Mouse (Mus musculus): ENCODE data around the gene Eef1g. TPM values are rescaled to one million over a fixed set of nuclear protein-coding genes. Genes with fewer than 3 reads are reported as not detected.

Eef1g gene
- polyA plus RNA-seq, 2 experiments from 2014 or later: 667 to 787 TPM

GRCm38 (mm10) chr19:9027795-9028194, 61.0 kb downstream of the Eef1g start:
- no peak for ATAC-seq

Other genes starting within 250 kb of the Eef1g start
- 10 to 100 TPM; 63.7 to 85.1 TPM for gene Slc3a2, start 243.7 kb upstream of the Eef1g start, polyA plus RNA-seq (2017; shearing (Covaris generic))
- 10 to 100 TPM; 72.5 to 92.2 TPM for gene Wdr74, start 231.2 kb upstream of the Eef1g start, polyA plus RNA-seq (2017; shearing (Covaris generic))
- under 1 TPM in 1 of 2 experiments, not detected in 1; 0.75 TPM for gene 1700092M07Rik, start 226.3 kb upstream of the Eef1g start, polyA plus RNA-seq (2017; shearing (Covaris generic))
- 100 to 1,000 TPM; 132 to 165 TPM for gene Stx5a, start 225.6 kb upstream of the Eef1g start, polyA plus RNA-seq (2017; shearing (Covaris generic))
- 100 to 1,000 TPM; 163 to 188 TPM for gene Nxf1, start 210.0 kb upstream of the Eef1g start, polyA plus RNA-seq (2017; shearing (Covaris generic))
- 100 to 1,000 TPM; 117 to 124 TPM for gene Tmem223, start 196.0 kb upstream of the Eef1g start, polyA plus RNA-seq (2017; shearing (Covaris generic))
- 100 to 1,000 TPM in 1 of 2 experiments, 10 to 100 TPM in 1; 85.6 to 101 TPM for gene Tmem179b, start 192.6 kb upstream of the Eef1g start, polyA plus RNA-seq (2017; shearing (Covaris generic))
- gene Taf6l, start 180.6 kb upstream of the Eef1g start, polyA plus RNA-seq (2017; shearing (Covaris generic)): 1 to 10 TPM; 5.4 to 6.5 TPM
- gene Polr2g, start 168.5 kb upstream of the Eef1g start, polyA plus RNA-seq (2017; shearing (Covaris generic)): 100 to 1,000 TPM; 181 to 198 TPM
- gene Zbtb3, start 164.5 kb upstream of the Eef1g start, polyA plus RNA-seq (2017; shearing (Covaris generic)): 1 to 10 TPM; 2.1 to 4.7 TPM
- 10 to 100 TPM; 41.6 to 59.0 TPM for gene Ttc9c, start 147.7 kb upstream of the Eef1g start, polyA plus RNA-seq (2017; shearing (Covaris generic))
- 1 to 10 TPM; 4.2 to 6.9 TPM for gene Hnrnpul2, start 147.0 kb upstream of the Eef1g start, polyA plus RNA-seq (2017; shearing (Covaris generic))
- not detected for gene AC129217.1, start 137.3 kb upstream of the Eef1g start, polyA plus RNA-seq (2017; shearing (Covaris generic))
- 10 to 100 TPM; 86.8 to 98.9 TPM for gene Bscl2, start 129.6 kb upstream of the Eef1g start, polyA plus RNA-seq (2017; shearing (Covaris generic))
- gene Gng3, start 127.8 kb upstream of the Eef1g start, polyA plus RNA-seq (2017; shearing (Covaris generic)): 1 to 10 TPM in 1 of 2 experiments, under 1 TPM in 1; 0.91 to 1.4 TPM
- gene Lrrn4cl, start 116.3 kb upstream of the Eef1g start, polyA plus RNA-seq (2017; shearing (Covaris generic)): not detected
- 10 to 100 TPM; 65.0 to 70.2 TPM for gene Ubxn1, start 95.5 kb upstream of the Eef1g start, polyA plus RNA-seq (2017; shearing (Covaris generic))
- gene Uqcc3, start 86.1 kb upstream of the Eef1g start, polyA plus RNA-seq (2017; shearing (Covaris generic)): 10 to 100 TPM; 80.7 to 88.3 TPM
- 10 to 100 TPM; 58.1 to 77.2 TPM for gene Lbhd1, start 83.3 kb upstream of the Eef1g start, polyA plus RNA-seq (2017; shearing (Covaris generic))
- not detected for gene Gm49403, start 83.1 kb upstream of the Eef1g start, polyA plus RNA-seq (2017; shearing (Covaris generic))
- 100 to 1,000 TPM; 102 to 103 TPM for gene 1810009A15Rik, start 78.2 kb upstream of the Eef1g start, polyA plus RNA-seq (2017; shearing (Covaris generic))
- gene Gm49416, start 78.1 kb upstream of the Eef1g start, polyA plus RNA-seq (2017; shearing (Covaris generic)): not detected
- gene Ints5, start 74.0 kb upstream of the Eef1g start, polyA plus RNA-seq (2017; shearing (Covaris generic)): 10 to 100 TPM in 1 of 2 experiments, 1 to 10 TPM in 1; 8.7 to 12.2 TPM
- 10 to 100 TPM; 50.2 to 83.9 TPM for gene Ganab, start 69.0 kb upstream of the Eef1g start, polyA plus RNA-seq (2017; shearing (Covaris generic))
- gene B3gat3, start 46.7 kb upstream of the Eef1g start, polyA plus RNA-seq (2017; shearing (Covaris generic)): 10 to 100 TPM; 18.4 to 19.6 TPM
- gene Rom1, start 37.7 kb upstream of the Eef1g start, polyA plus RNA-seq (2017; shearing (Covaris generic)): 1 to 10 TPM; 5.1 to 9.2 TPM
- gene Eml3, start 37.5 kb upstream of the Eef1g start, polyA plus RNA-seq (2017; shearing (Covaris generic)): 10 to 100 TPM; 18.7 to 24.9 TPM
- gene Mta2, start 25.2 kb upstream of the Eef1g start, polyA plus RNA-seq (2017; shearing (Covaris generic)): 100 to 1,000 TPM in 1 of 2 experiments, 10 to 100 TPM in 1; 81.7 to 126 TPM
- 10 to 100 TPM; 30.3 to 67.9 TPM for gene Tut1, start 13.2 kb upstream of the Eef1g start, polyA plus RNA-seq (2017; shearing (Covaris generic))
- 10 to 100 TPM; 45.2 to 48.9 TPM for gene Ahnak, start 22.2 kb downstream of the Eef1g start, polyA plus RNA-seq (2017; shearing (Covaris generic))
- gene Scgb1a1, start 120.9 kb downstream of the Eef1g start, polyA plus RNA-seq (2017; shearing (Covaris generic)): not detected
- 10 to 100 TPM; 33.5 to 34.3 TPM for gene Asrgl1, start 168.6 kb downstream of the Eef1g start, polyA plus RNA-seq (2017; shearing (Covaris generic))

Data from CD4-positive, CD25-positive, alpha-beta regulatory T cell, adult 4 months (primary cell).